Mouse (Mus musculus): ENCODE data around the gene Apeh. TPM values are rescaled to one million over a fixed set of nuclear protein-coding genes. Genes with fewer than 3 reads are reported as not detected.

Gene Apeh
- polyA plus RNA-seq, 2 experiments from 2014 or later: 52.2 to 70.5 TPM

- ATAC-seq: no peak
These were observed 25.5 kb upstream of the Apeh start for GRCm38 (mm10) chr9:108119891-108120411.

- ATAC-seq: no peak
These were observed 22.7 kb upstream of the Apeh start for GRCm38 (mm10) chr9:108117143-108117542.

GRCm38 (mm10) chr9:108115290-108116077, 21.1 kb upstream of the Apeh start:
- ATAC-seq: no peak

GRCm38 (mm10) chr9:108112719-108113340, 18.4 kb upstream of the Apeh start:
- no peak for ATAC-seq

- no peak for ATAC-seq
These were observed 17.3 kb upstream of the Apeh start for GRCm38 (mm10) chr9:108111593-108112121.

GRCm38 (mm10) chr9:108111101-108111592, 16.7 kb upstream of the Apeh start:
- no peak for ATAC-seq

- ATAC-seq: no peak
These were observed 15.8 kb upstream of the Apeh start for GRCm38 (mm10) chr9:108110160-108110559.

- ATAC-seq: no peak
These were observed 13.5 kb upstream of the Apeh start for GRCm38 (mm10) chr9:108107867-108108266.

GRCm38 (mm10) chr9:108106090-108106489, 11.7 kb upstream of the Apeh start:
- ATAC-seq: no peak

GRCm38 (mm10) chr9:108105549-108105863, 11.1 kb upstream of the Apeh start:
- ATAC-seq: no peak

- peak; percentile 49 for ATAC-seq
These were observed 10.6 kb upstream of the Apeh start for GRCm38 (mm10) chr9:108104766-108105548.

- ATAC-seq: no peak
These were observed 5.2 kb upstream of the Apeh start for GRCm38 (mm10) chr9:108099619-108100018.

GRCm38 (mm10) chr9:108095949-108096712, 1.7 kb upstream of the Apeh start:
- ATAC-seq: no peak

- peak; percentile 38 for ATAC-seq
These were observed 1.1 kb upstream of the Apeh start for GRCm38 (mm10) chr9:108095518-108095917.

- no peak for ATAC-seq
These were observed 599 bp upstream of the Apeh start for GRCm38 (mm10) chr9:108094998-108095411.

GRCm38 (mm10) chr9:108093586-108093985, 820 bp downstream of the Apeh start:
- ATAC-seq: no peak

- ATAC-seq: no peak
These were observed 3.7 kb downstream of the Apeh start for GRCm38 (mm10) chr9:108090611-108091120.

GRCm38 (mm10) chr9:108085261-108085660, 9.1 kb downstream of the Apeh start:
- ATAC-seq: no peak

- ATAC-seq: no peak
These were observed 10.8 kb downstream of the Apeh start for GRCm38 (mm10) chr9:108083561-108083960.

- ATAC-seq: peak; percentile 84
These were observed 11.4 kb downstream of the Apeh start, which contains the start of gene Rnf123 for GRCm38 (mm10) chr9:108082988-108083431. TSS of gene Rnf123 (minus strand) at chr9:108083346.

- no peak for ATAC-seq
These were observed 11.9 kb downstream of the Apeh start for GRCm38 (mm10) chr9:108082549-108082948.

- no peak for ATAC-seq
These were observed 14.2 kb downstream of the Apeh start, which contains the start of gene Mst1 for GRCm38 (mm10) chr9:108080168-108080567. TSS of gene Mst1 (plus strand) at chr9:108080436.

All from CD4-positive, CD25-positive, alpha-beta regulatory T cell, adult 4 months (primary cell).